Mouse (Mus musculus) adipose tissue, adult 10 weeks (tissue): ENCODE results near the gene Larp4b. TPM values are rescaled to one million over a fixed set of nuclear protein-coding genes. Genes with fewer than 3 reads are reported as not detected.

Source experiments
- polyA plus RNA-seq: library from polyadenylated mRNA; stranded (reverse); fragments of 350-450 nt; fragmentation: Illumina TruSeq; extraction: RNeasy Lipid Tissue Mini Kit (QIAGEN cat#74804); gene quantifications from one replicate; pipeline ENCODE4 v1.2.3, GENCODE M21; 2014; ENCODE audit warnings: low read depth, low replicate concordance

Larp4b gene
- 33.3 TPM for polyA plus RNA-seq

DNA sequence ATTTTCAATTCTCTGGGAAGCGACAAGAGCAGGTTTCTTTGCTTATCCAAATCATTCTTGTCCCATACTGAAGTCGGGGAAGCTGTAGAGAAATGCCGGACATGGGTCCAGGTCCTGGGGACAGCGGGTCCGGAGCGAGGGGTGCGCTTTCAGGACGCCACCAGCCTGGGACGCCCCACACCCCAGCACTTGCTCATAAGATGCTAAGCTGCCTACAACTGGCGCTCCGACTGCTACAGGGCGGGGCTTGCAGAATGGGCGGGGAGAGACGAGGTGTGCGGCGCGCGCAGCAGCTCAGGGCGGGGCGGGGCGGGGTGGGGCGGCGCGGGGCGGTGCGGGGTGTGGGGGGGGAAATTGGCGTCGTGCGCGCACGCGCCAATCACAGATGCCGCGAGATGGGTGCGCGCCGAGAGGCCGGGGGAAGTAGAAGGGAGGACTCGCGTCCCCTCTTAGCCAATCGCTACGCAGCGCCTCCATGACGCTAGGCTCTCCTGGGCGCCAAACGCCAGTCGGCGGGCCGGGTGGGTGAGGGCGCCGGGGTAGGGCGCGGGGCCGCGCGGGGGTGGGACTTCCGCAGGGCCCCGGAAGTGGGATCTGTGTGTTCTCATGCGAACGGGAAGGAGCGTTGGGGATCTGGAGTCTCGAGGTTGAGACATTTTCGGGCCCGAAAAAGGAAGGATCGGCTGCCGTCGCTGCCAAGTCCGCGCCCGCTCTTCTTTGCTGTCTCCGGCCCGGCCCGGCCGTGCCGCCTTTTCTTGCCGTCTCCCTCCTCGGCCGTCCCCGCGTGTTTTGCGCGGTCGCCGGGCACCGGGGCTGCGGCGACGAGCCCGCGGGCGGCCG, at the start of gene Larp4b:
Larp4b (plus strand) TSS at position 566 of the 840 bp plus-strand sequence.

Other genes with a start within 250 kb of the Larp4b start
- 14.4 TPM for gene Wdr37, start 222.0 kb upstream of the Larp4b start, polyA plus RNA-seq
- 38.5 TPM for gene Idi1, start 208.4 kb upstream of the Larp4b start, polyA plus RNA-seq
- not detected for gene Gm9745, start 145.7 kb upstream of the Larp4b start, polyA plus RNA-seq
- not detected for gene Idi2, start 141.0 kb upstream of the Larp4b start, polyA plus RNA-seq
- 28.9 TPM for gene Gtpbp4, start 97.8 kb upstream of the Larp4b start, polyA plus RNA-seq
- gene Dip2c, start 182.6 kb downstream of the Larp4b start, polyA plus RNA-seq, result 6.5 TPM